Mouse (Mus musculus) liver, embryonic 16.5 days (tissue): ENCODE data around the gene Plekhg5. TPM values are rescaled to one million over a fixed set of nuclear protein-coding genes. Genes with fewer than 3 reads are reported as not detected.

Source experiments
- ATAC-seq: fragments of 200-750 bp; cut with Nextera tagmentation; 2 replicates; pipeline ENCODE4 v1.8.0; 2017; ENCODE audit warnings: low read depth, mild to moderate bottlenecking, moderate number of reproducible peaks, moderate library complexity
- H3K27ac ChIP-seq: fragments of 300-500 bp; sonication (generic); 2 replicates; pipeline ENCODE4 v1.5.1; 2014; ENCODE audit warnings: mild to moderate bottlenecking, low read length
- H3K27me3 ChIP-seq: fragments of 300-500 bp; sonication (generic); 2 replicates; pipeline ENCODE4 v1.6.1; 2014; ENCODE audit warnings: low read depth, low read length, mixed read lengths; ENCODE audit not compliant: control insufficient read depth, insufficient read depth
- H3K36me3 ChIP-seq: fragments of 300-500 bp; sonication (generic); 2 replicates; pipeline ENCODE4 v1.6.1; 2014; ENCODE audit warnings: mild to moderate bottlenecking; ENCODE audit not compliant: control insufficient read depth, insufficient read depth
- H3K4me1 ChIP-seq: fragments of 300-500 bp; sonication (generic); 2 replicates; pipeline ENCODE4 v1.6.1; 2014; ENCODE audit warnings: low read depth, low read length, mixed read lengths; ENCODE audit not compliant: control insufficient read depth
- H3K4me2 ChIP-seq: fragments of 300-500 bp; sonication (generic); 2 replicates; pipeline ENCODE4 v1.6.1; 2014; ENCODE audit warnings: low read depth, low read length, mixed read lengths
- H3K4me3 ChIP-seq: fragments of 300-500 bp; sonication (generic); 2 replicates; pipeline ENCODE4 v1.5.1; 2014; ENCODE audit warnings: low read depth, mild to moderate bottlenecking, low read length
- H3K9ac ChIP-seq: fragments of 300-500 bp; sonication (generic); 2 replicates; pipeline ENCODE4 v1.6.1; 2014; ENCODE audit warnings: low read depth, low read length
- H3K9me3 ChIP-seq: fragments of 300-500 bp; sonication (generic); replicated peaks from 2 replicates; pipeline ENCODE4 v1.6.1; 2016; ENCODE audit warnings: low read length; ENCODE audit not compliant: control insufficient read depth
- WGBS: fragments of 180-500 bp; shearing (Covaris S2); extraction: QIAGEN DNeasy Blood & Tissue Kit; methylation state at CpG from one replicate; pipeline ENCODE4 v1.1.7; 2014; ENCODE audit not compliant: insufficient replicate concordance; 5-methylcytosine and 5-hydroxymethylcytosine counted together
- polyA plus RNA-seq: library from polyadenylated mRNA; unstranded; fragments of >200 nt; fragmentation: Nextera tagmentation; extraction: Ambion mirVana; gene quantifications from 2 replicates; pipeline ENCODE4 v1.2.1, GENCODE M21; 2015

Gene Plekhg5
- polyA plus RNA-seq, 1 experiment from 2014 or later: 5.1 TPM

GRCm38 (mm10) chr4:152101921-152102320, 29.6 kb downstream of the Plekhg5 start:
- no peak overlapping the region for H3K9ac ChIP-seq
- H3K36me3 ChIP-seq: peaks cover 4% of the 10 kb centered on the region; the same call in 1 of the 2 replicates
- H3K4me3 ChIP-seq: no peak overlapping the region
- WGBS: 88% methylated on average over 16 of the region's 16 CpGs
- no peak overlapping the region for H3K27ac ChIP-seq
- no peak for ATAC-seq
- H3K27me3 ChIP-seq: no peaks in the 10 kb centered on the region
- peaks cover 5% of the 10 kb centered on the region for H3K4me1 ChIP-seq
- H3K9me3 ChIP-seq: no peaks in the 10 kb centered on the region
- no peak overlapping the region for H3K4me2 ChIP-seq

- no peak overlapping the region for H3K4me2 ChIP-seq
- H3K27me3 ChIP-seq: no peaks in the 10 kb centered on the region
- no peak for ATAC-seq
- peaks cover 4% of the 10 kb centered on the region; the same call in 1 of the 2 replicates for H3K36me3 ChIP-seq
- WGBS: 40% methylated on average over 7 of the region's 7 CpGs
- no peak overlapping the region for H3K9ac ChIP-seq
- H3K9me3 ChIP-seq: no peaks in the 10 kb centered on the region
- peaks cover 14% of the 10 kb centered on the region for H3K4me1 ChIP-seq
- no peak overlapping the region for H3K27ac ChIP-seq
- H3K4me3 ChIP-seq: no peak overlapping the region
Measured at GRCm38 (mm10) chr4:152103025-152103424, 30.7 kb downstream of the Plekhg5 start.

GRCm38 (mm10) chr4:152106746-152107145, 34.4 kb downstream of the Plekhg5 start:
- Histone ChIP-seq H3K36me3 (peaks cover 11% of the 10 kb centered on the region), H3K9me3 (no peaks in the 10 kb centered on the region), H3K4me1 (peaks cover 46% of the 10 kb centered on the region), H3K9ac (no peak overlapping the region), H3K27ac (no peak overlapping the region; the same call in 1 of the 2 replicates), H3K4me3 (no peak overlapping the region), H3K27me3 (no peaks in the 10 kb centered on the region), H3K4me2 (peak overlapping the region; percentile 84; the same call in 1 of the 2 replicates)
- WGBS: 56% methylated on average over 9 of the region's 9 CpGs
- ATAC-seq: no peak

DNA sequence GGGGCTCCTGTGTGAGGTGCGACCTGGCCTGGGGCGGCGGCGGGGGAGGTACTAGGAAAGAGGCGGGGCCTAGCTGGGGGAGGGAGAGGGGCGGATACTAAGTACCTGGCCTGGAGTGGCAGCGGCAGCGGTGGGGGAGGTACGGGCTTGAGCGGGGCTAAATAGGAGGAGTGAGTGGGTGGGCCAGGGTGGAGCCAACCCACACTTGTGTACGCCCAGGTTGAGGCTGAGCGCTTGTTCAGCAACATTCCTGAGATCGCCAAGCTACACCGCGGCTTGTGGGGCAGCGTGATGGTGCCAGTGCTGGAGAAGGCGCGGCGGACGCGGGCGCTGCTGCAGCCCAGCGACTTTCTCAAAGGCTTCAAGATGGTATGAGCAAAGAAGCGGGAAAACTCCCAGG, 35.2 kb downstream of the Plekhg5 start:
- Histone ChIP-seq H3K4me3 (peak overlapping the region; percentile 57), H3K27ac (peak overlapping the region; percentile 90), H3K36me3 (peaks cover 7% of the 10 kb centered on the region), H3K27me3 (no peaks in the 10 kb centered on the region), H3K4me1 (peaks cover 46% of the 10 kb centered on the region), H3K9ac (peak overlapping the region; percentile 24), H3K9me3 (no peaks in the 10 kb centered on the region), H3K4me2 (peak overlapping the region; percentile 84)
- ATAC-seq: peak; percentile 72
- 50% methylated on average over 24 of the region's 24 CpGs for WGBS

DNA sequence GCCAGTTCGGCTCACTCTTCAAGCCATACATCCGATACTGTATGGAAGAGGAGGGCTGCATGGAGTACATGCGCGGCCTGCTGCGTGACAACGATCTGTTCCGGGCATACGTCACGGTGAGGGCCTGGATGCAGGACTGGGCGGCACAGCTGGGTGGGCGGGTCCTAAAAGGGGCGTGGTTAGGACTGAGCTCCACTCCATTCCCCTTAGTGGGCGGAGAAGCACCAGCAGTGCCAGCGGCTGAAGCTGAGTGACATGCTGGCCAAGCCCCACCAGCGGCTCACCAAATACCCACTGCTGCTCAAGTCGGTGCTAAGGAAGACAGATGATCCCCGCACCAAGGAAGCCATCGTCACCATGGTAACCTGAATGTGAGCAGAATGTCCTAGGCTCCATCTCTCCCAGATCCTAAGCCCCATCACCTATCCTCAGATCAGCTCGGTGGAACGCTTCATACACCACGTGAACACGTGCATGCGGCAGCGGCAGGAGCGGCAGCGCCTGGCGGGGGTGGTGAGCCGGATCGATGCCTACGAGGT, 35.7 kb downstream of the Plekhg5 start:
- Histone ChIP-seq H3K36me3 (peaks cover 7% of the 10 kb centered on the region), H3K27ac (peak overlapping the region; percentile 90), H3K4me3 (peak overlapping the region; percentile 57), H3K4me2 (peak overlapping the region; percentile 84), H3K27me3 (no peaks in the 10 kb centered on the region), H3K4me1 (peaks cover 46% of the 10 kb centered on the region), H3K9ac (peak overlapping the region; percentile 24), H3K9me3 (no peaks in the 10 kb centered on the region)
- WGBS: 49% methylated on average over 30 of the region's 30 CpGs
- peak; percentile 90 for ATAC-seq

DNA sequence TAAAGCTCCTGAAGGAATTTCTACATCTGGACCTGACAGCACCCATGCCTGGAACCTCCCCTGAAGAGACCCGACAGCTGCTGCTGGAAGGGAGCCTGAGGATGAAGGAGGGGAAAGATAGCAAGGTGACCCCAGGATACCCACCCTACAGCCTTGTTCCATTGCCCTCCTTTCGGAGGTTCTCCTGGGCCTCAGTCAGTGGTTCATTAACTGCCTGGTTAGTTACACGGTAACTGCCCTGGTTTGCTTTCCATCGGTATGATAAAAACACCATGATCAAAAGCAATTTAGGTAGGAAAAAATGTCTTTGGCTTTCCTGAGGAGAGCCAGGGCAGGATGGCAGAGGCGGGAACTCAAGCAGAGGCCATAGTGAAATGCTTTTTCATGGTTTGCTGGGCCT, 36.4 kb downstream of the Plekhg5 start:
- peaks cover 46% of the 10 kb centered on the region for H3K4me1 ChIP-seq
- ATAC-seq: no peak
- peaks cover 7% of the 10 kb centered on the region for H3K36me3 ChIP-seq
- H3K4me2 ChIP-seq: peak overlapping the region; percentile 84
- no peak overlapping the region for H3K27ac ChIP-seq
- H3K9me3 ChIP-seq: no peaks in the 10 kb centered on the region
- H3K9ac ChIP-seq: no peak overlapping the region
- no peak overlapping the region for H3K4me3 ChIP-seq
- no peaks in the 10 kb centered on the region for H3K27me3 ChIP-seq
- WGBS: 85% methylated on average over 5 of the region's 5 CpGs

GRCm38 (mm10) chr4:152109509-152109908, 37.2 kb downstream of the Plekhg5 start:
- no peak overlapping the region; the same call in 1 of the 2 replicates for H3K4me2 ChIP-seq
- 81% methylated on average over 3 of the region's 3 CpGs for WGBS
- H3K4me1 ChIP-seq: peaks cover 46% of the 10 kb centered on the region
- H3K27me3 ChIP-seq: peaks cover 4% of the 10 kb centered on the region; the same call in 1 of the 2 replicates
- H3K4me3 ChIP-seq: no peak overlapping the region
- H3K27ac ChIP-seq: peak overlapping the region; percentile 48; the same call in 1 of the 2 replicates
- peaks cover 10% of the 10 kb centered on the region for H3K36me3 ChIP-seq
- H3K9me3 ChIP-seq: no peaks in the 10 kb centered on the region
- no peak overlapping the region for H3K9ac ChIP-seq
- ATAC-seq: no peak

DNA sequence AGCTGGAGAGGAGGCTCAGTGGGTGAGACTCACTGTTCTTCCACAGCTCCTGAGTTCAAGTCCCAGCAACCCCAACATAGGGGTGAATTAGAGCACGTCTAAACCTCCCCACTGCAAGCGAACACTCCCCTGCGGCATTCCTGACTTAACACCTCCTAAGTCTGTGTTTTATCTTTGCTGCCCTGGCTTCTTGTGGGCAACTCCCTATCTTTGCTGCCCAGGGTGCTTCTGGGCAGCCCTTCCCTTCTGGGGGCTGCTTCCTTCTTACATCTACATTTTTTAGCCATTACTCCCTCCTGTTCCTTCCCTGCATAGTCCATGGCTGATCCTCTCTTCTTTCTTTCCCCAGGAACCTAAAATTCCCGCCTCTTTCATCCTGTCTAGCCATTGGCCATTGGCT, 38.4 kb downstream of the Plekhg5 start:
- WGBS: 19% methylated on average over 4 of the region's 4 CpGs
- no peaks in the 10 kb centered on the region for H3K9me3 ChIP-seq
- peaks cover 16% of the 10 kb centered on the region for H3K27me3 ChIP-seq
- H3K27ac ChIP-seq: peak overlapping the region; percentile 79
- ATAC-seq: peak; percentile 71
- H3K4me2 ChIP-seq: peak overlapping the region; percentile 53
- H3K4me1 ChIP-seq: peaks cover 49% of the 10 kb centered on the region
- H3K36me3 ChIP-seq: peaks cover 10% of the 10 kb centered on the region
- peak overlapping the region; percentile 10; the same call in 1 of the 2 replicates for H3K4me3 ChIP-seq
- H3K9ac ChIP-seq: peak overlapping the region; percentile 33; the same call in 1 of the 2 replicates

DNA sequence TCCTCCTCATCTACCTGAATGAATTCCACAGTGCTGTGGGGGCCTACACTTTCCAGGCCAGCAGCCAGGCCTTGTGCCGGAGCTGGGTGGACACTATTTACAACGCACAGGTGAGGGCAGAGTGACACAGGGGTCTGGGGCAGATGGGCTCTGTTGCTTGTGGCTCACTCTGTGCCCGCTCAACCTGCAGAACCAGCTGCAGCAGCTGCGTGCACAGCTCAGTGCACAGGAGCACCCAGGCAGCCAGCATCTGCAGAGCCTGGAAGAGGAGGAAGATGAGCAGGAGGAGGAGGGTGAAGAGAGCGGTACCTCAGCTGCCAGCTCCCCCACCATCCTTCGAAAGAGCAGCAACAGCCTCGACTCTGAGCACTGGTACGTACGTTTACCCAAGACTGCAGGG, 40.0 kb downstream of the Plekhg5 start:
- WGBS: 84% methylated on average over 9 of the region's 9 CpGs
- ATAC-seq: no peak
- no peak overlapping the region for H3K9ac ChIP-seq
- H3K36me3 ChIP-seq: peaks cover 10% of the 10 kb centered on the region
- H3K27me3 ChIP-seq: peaks cover 32% of the 10 kb centered on the region
- no peaks in the 10 kb centered on the region for H3K9me3 ChIP-seq
- H3K27ac ChIP-seq: no peak overlapping the region
- no peak overlapping the region for H3K4me2 ChIP-seq
- no peak overlapping the region for H3K4me3 ChIP-seq
- peaks cover 44% of the 10 kb centered on the region for H3K4me1 ChIP-seq
